Mouse (Mus musculus): ENCODE results near the gene Lax1. TPM values are rescaled to one million over a fixed set of nuclear protein-coding genes. Genes with fewer than 3 reads are reported as not detected.
"Not testable (repeated sequence)": the region's sequence is repeated elsewhere in the genome, so short reads cannot be mapped to it uniquely, and the experiment has no call there.

The Lax1 gene
- total RNA-seq, 2 experiments from 2014 or later, result 0.40 TPM; not detected in 1

GRCm38 (mm10) chr1:133691046-133691445 lies 1.1 kb upstream of the Lax1 start:
- no peak for DNase-seq (ENCODE audit: low spot score in 2 of 2)

GRCm38 (mm10) chr1:133688301-133688700 lies 1.6 kb downstream of the Lax1 start:
- no peak for DNase-seq (ENCODE audit: low spot score in 2 of 2)

- DNase-seq (ENCODE audit: low spot score in 2 of 2), result no peak
Measured at GRCm38 (mm10) chr1:133685749-133686519, 4.0 kb downstream of the Lax1 start.

GRCm38 (mm10) chr1:133671801-133672200 lies 18.1 kb downstream of the Lax1 start:
- DNase-seq (ENCODE audit: low spot score in 2 of 2), result no peak

- DNase-seq (ENCODE audit: low spot score in 2 of 2), result no peak
Measured at GRCm38 (mm10) chr1:133671266-133671665, 18.6 kb downstream of the Lax1 start.

- no peak for DNase-seq (ENCODE audit: low spot score in 2 of 2)
Measured at GRCm38 (mm10) chr1:133670776-133671175, 19.1 kb downstream of the Lax1 start.

GRCm38 (mm10) chr1:133670190-133670589 lies 19.7 kb downstream of the Lax1 start:
- no peak for DNase-seq (ENCODE audit: low spot score in 2 of 2)

GRCm38 (mm10) chr1:133668618-133669017 lies 21.3 kb downstream of the Lax1 start:
- no peak for DNase-seq (ENCODE audit: low spot score in 2 of 2)

GRCm38 (mm10) chr1:133667721-133668120 lies 22.2 kb downstream of the Lax1 start:
- no peak for DNase-seq (ENCODE audit: low spot score in 2 of 2)

GRCm38 (mm10) chr1:133665713-133666112 lies 24.2 kb downstream of the Lax1 start:
- not testable (repeated sequence) for DNase-seq (ENCODE audit: low spot score in 2 of 2)

GRCm38 (mm10) chr1:133664203-133664970 lies 25.5 kb downstream of the Lax1 start:
- DNase-seq (ENCODE audit: low spot score in 2 of 2), result no peak

- peak; percentile 19 to 44 for DNase-seq (ENCODE audit: low spot score in 2 of 2)
Measured at GRCm38 (mm10) chr1:133663427-133663826, 26.5 kb downstream of the Lax1 start.

GRCm38 (mm10) chr1:133662941-133663340 lies 27.0 kb downstream of the Lax1 start:
- DNase-seq (ENCODE audit: low spot score in 2 of 2), result no peak

GRCm38 (mm10) chr1:133661203-133661933 lies 28.5 kb downstream of the Lax1 start, which contains the start of gene Gm38394:
TSS of gene Gm38394 (minus strand) at chr1:133661318.
- DNase-seq (ENCODE audit: low spot score in 2 of 2), result peak; percentile 87 to 93

GRCm38 (mm10) chr1:133660466-133661202 lies 29.3 kb downstream of the Lax1 start, which contains the start of gene Zbed6:
TSS of gene Zbed6 (minus strand) at chr1:133660885.
- DNase-seq (ENCODE audit: low spot score in 2 of 2), result peak; percentile 53 to 58

GRCm38 (mm10) chr1:133658878-133659277 lies 31.0 kb downstream of the Lax1 start:
- no peak for DNase-seq (ENCODE audit: low spot score in 2 of 2)

- no peak for DNase-seq (ENCODE audit: low spot score in 2 of 2)
Measured at GRCm38 (mm10) chr1:133656811-133657210, 33.1 kb downstream of the Lax1 start.

GRCm38 (mm10) chr1:133653033-133653432 lies 36.9 kb downstream of the Lax1 start:
- DNase-seq (ENCODE audit: low spot score in 2 of 2), result no peak

GRCm38 (mm10) chr1:133650288-133651055 lies 39.4 kb downstream of the Lax1 start:
- no peak for DNase-seq (ENCODE audit: low spot score in 2 of 2)

- DNase-seq (ENCODE audit: low spot score in 2 of 2), result no peak
Measured at GRCm38 (mm10) chr1:133645652-133646051, 44.3 kb downstream of the Lax1 start.

All from left cerebral cortex, adult 18-20 months (tissue).